Mouse (Mus musculus): ENCODE measurements around the gene Pcf11. TPM values are rescaled to one million over a fixed set of nuclear protein-coding genes. Genes with fewer than 3 reads are reported as not detected.

The Pcf11 gene
- polyA plus RNA-seq, 1 experiment from 2014 or later = 13.2 TPM

GRCm38 (mm10) chr7:92630167-92630566 lies 39.6 kb downstream of the Pcf11 start:
- Histone ChIP-seq H3K9ac (ENCODE audit: low read length) (no peak overlapping the region), H3K9me3 (ENCODE audit: control insufficient read depth, low read length) (no peaks in the 10 kb centered on the region), H3K4me2 (replicated peaks; ENCODE audit: low read depth) (no peak overlapping the region), H3K27me3 (ENCODE audit: control insufficient read depth, insufficient read depth, low read length) (no peaks in the 10 kb centered on the region), H3K4me3 (ENCODE audit: low read depth, low read length) (no peak overlapping the region), H3K4me1 (replicated peaks; ENCODE audit: control insufficient read depth, insufficient read depth) (no peaks in the 10 kb centered on the region), H3K36me3 (ENCODE audit: control insufficient read depth, insufficient read depth, low read length) (no peaks in the 10 kb centered on the region), H3K27ac (replicated peaks) (no peak overlapping the region)
- no peak for ATAC-seq (ENCODE audit: low FRiP score, low TSS enrichment)
- no peak for DNase-seq (ENCODE audit: low spot score)
- WGBS = 34% methylated on average over 2 of the region's 2 CpGs
- TF ChIP-seq EP300 (optimal IDR thresholded peaks at IDR 0.05) (no peak), CTCF (IDR thresholded peaks at IDR 0.05; ENCODE audit: low read depth) (peak; percentile 68)

GRCm38 (mm10) chr7:92624488-92624887 lies 45.2 kb downstream of the Pcf11 start:
- WGBS = 56% methylated on average over 2 of the region's 2 CpGs
- H3K9ac ChIP-seq (ENCODE audit: low read length) = no peak overlapping the region
- H3K4me1 ChIP-seq (replicated peaks; ENCODE audit: control insufficient read depth, insufficient read depth) = no peaks in the 10 kb centered on the region
- H3K27ac ChIP-seq (replicated peaks) = no peak overlapping the region
- H3K27me3 ChIP-seq (ENCODE audit: control insufficient read depth, insufficient read depth, low read length) = no peaks in the 10 kb centered on the region
- no peak for TF ChIP-seq EP300 (optimal IDR thresholded peaks at IDR 0.05)
- TF ChIP-seq CTCF (IDR thresholded peaks at IDR 0.05; ENCODE audit: low read depth) = peak; percentile 51
- H3K36me3 ChIP-seq (ENCODE audit: control insufficient read depth, insufficient read depth, low read length) = no peaks in the 10 kb centered on the region
- ATAC-seq (ENCODE audit: low FRiP score, low TSS enrichment) = no peak
- no peak overlapping the region for H3K4me3 ChIP-seq (ENCODE audit: low read depth, low read length)
- H3K4me2 ChIP-seq (replicated peaks; ENCODE audit: low read depth) = no peak overlapping the region
- DNase-seq (ENCODE audit: low spot score) = no peak
- H3K9me3 ChIP-seq (ENCODE audit: control insufficient read depth, low read length) = no peaks in the 10 kb centered on the region

GRCm38 (mm10) chr7:92610830-92611229 lies 58.9 kb downstream of the Pcf11 start:
- Histone ChIP-seq H3K27me3 (ENCODE audit: control insufficient read depth, insufficient read depth, low read length) (no peaks in the 10 kb centered on the region), H3K4me3 (ENCODE audit: low read depth, low read length) (no peak overlapping the region), H3K36me3 (ENCODE audit: control insufficient read depth, insufficient read depth, low read length) (no peaks in the 10 kb centered on the region), H3K9ac (ENCODE audit: low read length) (no peak overlapping the region), H3K4me1 (replicated peaks; ENCODE audit: control insufficient read depth, insufficient read depth) (no peaks in the 10 kb centered on the region), H3K4me2 (replicated peaks; ENCODE audit: low read depth) (no peak overlapping the region), H3K27ac (replicated peaks) (no peak overlapping the region), H3K9me3 (ENCODE audit: control insufficient read depth, low read length) (no peaks in the 10 kb centered on the region)
- TF ChIP-seq EP300 (optimal IDR thresholded peaks at IDR 0.05) (no peak), CTCF (IDR thresholded peaks at IDR 0.05; ENCODE audit: low read depth) (no peak)
- ATAC-seq (ENCODE audit: low FRiP score, low TSS enrichment) (no peak), DNase-seq (ENCODE audit: low spot score) (no peak)
- WGBS = 44% methylated on average over 7 of the region's 7 CpGs

GRCm38 (mm10) chr7:92604961-92605360 lies 64.8 kb downstream of the Pcf11 start:
- no peaks in the 10 kb centered on the region for H3K27me3 ChIP-seq (ENCODE audit: control insufficient read depth, insufficient read depth, low read length)
- no peak overlapping the region for H3K9ac ChIP-seq (ENCODE audit: low read length)
- H3K9me3 ChIP-seq (ENCODE audit: control insufficient read depth, low read length) = no peaks in the 10 kb centered on the region
- 83% methylated on average over 7 of the region's 7 CpGs for WGBS
- no peak overlapping the region for H3K27ac ChIP-seq (replicated peaks)
- no peaks in the 10 kb centered on the region for H3K4me1 ChIP-seq (replicated peaks; ENCODE audit: control insufficient read depth, insufficient read depth)
- peaks cover 3% of the 10 kb centered on the region; the same call in 1 of the 2 replicates for H3K36me3 ChIP-seq (ENCODE audit: control insufficient read depth, insufficient read depth, low read length)
- DNase-seq (ENCODE audit: low spot score) (no peak), ATAC-seq (ENCODE audit: low FRiP score, low TSS enrichment) (no peak)
- H3K4me3 ChIP-seq (ENCODE audit: low read depth, low read length) = no peak overlapping the region
- no peak for TF ChIP-seq EP300 (optimal IDR thresholded peaks at IDR 0.05)
- TF ChIP-seq CTCF (IDR thresholded peaks at IDR 0.05; ENCODE audit: low read depth) = no peak
- H3K4me2 ChIP-seq (replicated peaks; ENCODE audit: low read depth) = no peak overlapping the region

Other genes starting within 250 kb of the Pcf11 start
- 37.3 and 39.0 TPM in 2 replicates for gene Ccdc90b, start 108.8 kb downstream of the Pcf11 start, polyA plus RNA-seq (2015; fragmentation: Nextera tagmentation; extraction: Ambion mirVana)
- 1.6 and 1.8 TPM in 2 replicates for gene Ankrd42, start 32.8 kb downstream of the Pcf11 start, polyA plus RNA-seq (2015; fragmentation: Nextera tagmentation; extraction: Ambion mirVana)
- 12.1 and 13.3 TPM in 2 replicates for gene Rab30, start 71.7 kb upstream of the Pcf11 start, polyA plus RNA-seq (2015; fragmentation: Nextera tagmentation; extraction: Ambion mirVana)
- gene Ddias, start 204.3 kb upstream of the Pcf11 start, polyA plus RNA-seq (2015; fragmentation: Nextera tagmentation; extraction: Ambion mirVana) = 2.8 and 3.3 TPM in 2 replicates
- 14.5 and 14.7 TPM in 2 replicates for gene Prcp, start 204.5 kb upstream of the Pcf11 start, polyA plus RNA-seq (2015; fragmentation: Nextera tagmentation; extraction: Ambion mirVana)